Mouse (Mus musculus): ENCODE data around the gene Fyn. TPM values are rescaled to one million over a fixed set of nuclear protein-coding genes. Genes with fewer than 3 reads are reported as not detected.

Gene Fyn
- total RNA-seq, 2 experiments from 2014 or later, result 1.4 to 6.3 TPM

DNA sequence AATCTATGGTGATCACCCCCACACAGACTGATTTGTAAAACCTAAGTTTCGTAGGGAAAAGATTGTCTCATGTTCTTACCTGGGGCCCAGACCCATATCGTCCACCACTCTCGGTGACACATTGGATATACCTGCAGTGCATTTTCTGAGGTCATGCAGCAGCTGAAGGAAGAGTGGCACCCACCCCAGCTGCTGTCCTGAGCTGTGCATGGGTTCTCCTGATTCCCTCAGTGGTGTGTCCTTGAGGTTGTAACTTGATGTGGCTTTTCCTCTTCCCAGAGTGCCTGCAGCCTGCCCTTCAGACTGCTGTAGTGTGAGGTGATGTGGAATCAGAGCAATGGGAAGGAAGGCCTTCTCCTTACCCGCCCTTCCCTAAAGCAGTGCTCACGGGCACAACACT, 95.7 kb downstream of the Fyn start:
- ATAC-seq (replicated peaks; ENCODE audit: low FRiP score, poor library complexity, severe bottlenecking), result no peak

- no peak for ATAC-seq (replicated peaks; ENCODE audit: low FRiP score, poor library complexity, severe bottlenecking)
Measured at GRCm38 (mm10) chr10:39467317-39467716, 98.7 kb downstream of the Fyn start.

DNA sequence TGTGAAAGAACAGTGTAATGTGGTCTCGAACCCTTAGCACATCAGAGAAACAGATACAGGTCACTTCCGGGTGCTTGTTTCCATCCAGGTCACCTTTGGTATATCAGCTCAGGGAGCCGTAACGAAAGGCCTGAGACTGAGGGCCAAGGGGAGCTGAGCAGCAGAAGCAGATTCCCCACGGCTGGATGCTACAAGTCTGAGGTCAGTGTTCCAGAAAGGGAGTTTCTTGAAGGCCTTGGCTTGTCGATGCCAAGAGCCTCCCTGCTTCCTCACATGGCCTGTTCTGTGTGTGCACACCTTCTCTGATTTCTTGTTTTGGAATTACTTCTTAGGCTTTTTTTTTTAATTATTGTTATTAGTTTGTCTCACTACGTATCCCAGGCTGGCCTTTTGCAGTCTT, 99.2 kb downstream of the Fyn start:
- ATAC-seq (replicated peaks; ENCODE audit: low FRiP score, poor library complexity, severe bottlenecking), result no peak

DNA sequence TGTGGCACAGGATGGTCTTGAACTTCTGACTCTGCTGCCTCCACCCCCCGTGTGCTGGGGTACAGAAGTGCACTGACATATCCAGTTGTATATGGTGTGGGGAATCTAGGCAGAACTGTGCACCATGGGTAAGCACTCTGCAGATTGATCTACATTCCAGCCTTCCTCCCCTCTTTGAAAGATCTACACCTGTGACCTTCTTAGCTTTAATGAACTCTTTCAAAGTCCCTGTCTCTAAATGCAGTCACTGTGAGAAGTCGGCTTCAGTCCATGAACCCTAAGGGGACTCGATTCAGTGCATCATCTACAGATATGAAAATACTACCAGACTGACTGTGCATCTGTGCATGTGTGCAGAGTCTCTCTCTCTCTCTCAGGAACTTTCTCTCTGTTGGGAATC, 99.9 kb downstream of the Fyn start:
- no peak for ATAC-seq (replicated peaks; ENCODE audit: low FRiP score, poor library complexity, severe bottlenecking)

DNA sequence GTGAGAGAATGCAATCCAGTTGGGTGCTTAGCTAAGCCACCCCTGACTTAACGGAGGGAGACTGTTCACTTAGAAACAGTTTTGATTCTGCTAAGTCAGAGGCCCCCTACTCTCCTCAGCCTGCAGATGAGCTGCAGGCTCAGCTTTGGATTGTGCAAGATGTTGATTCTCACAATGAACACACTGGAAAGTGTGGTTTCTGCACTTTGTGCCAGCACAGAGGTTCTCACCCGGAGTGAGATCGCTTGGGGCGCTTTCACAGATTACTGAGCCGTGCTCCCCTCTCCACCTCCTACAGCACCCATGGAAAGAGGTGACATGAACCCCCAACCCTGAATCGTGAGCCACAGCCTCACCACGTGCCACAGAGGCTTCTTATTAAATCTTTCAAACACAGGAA, 100.7 kb downstream of the Fyn start:
- ATAC-seq (replicated peaks; ENCODE audit: low FRiP score, poor library complexity, severe bottlenecking), result no peak

DNA sequence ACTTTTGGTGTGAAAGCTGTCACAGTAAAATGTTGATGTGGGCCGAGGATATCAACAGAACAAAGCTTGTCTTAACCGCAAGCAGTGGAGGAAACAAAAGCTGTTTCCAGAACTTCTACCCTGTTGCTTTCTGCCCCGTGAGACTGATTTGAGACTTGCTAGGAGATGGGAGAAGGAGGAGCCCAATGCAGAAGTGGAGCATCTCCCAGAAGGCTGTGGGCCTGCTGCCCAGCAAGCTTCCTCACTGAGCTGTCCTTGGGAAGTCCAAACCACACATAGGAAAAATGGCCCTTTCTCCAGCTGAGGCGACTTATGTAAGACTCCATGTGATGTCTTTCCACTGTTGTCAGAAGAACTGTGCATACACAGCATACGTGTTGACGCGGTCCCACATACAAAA, 101.7 kb downstream of the Fyn start:
- no peak for ATAC-seq (replicated peaks; ENCODE audit: low FRiP score, poor library complexity, severe bottlenecking)

GRCm38 (mm10) chr10:39471040-39471713, 102.5 kb downstream of the Fyn start:
- no peak for ATAC-seq (replicated peaks; ENCODE audit: low FRiP score, poor library complexity, severe bottlenecking)

DNA sequence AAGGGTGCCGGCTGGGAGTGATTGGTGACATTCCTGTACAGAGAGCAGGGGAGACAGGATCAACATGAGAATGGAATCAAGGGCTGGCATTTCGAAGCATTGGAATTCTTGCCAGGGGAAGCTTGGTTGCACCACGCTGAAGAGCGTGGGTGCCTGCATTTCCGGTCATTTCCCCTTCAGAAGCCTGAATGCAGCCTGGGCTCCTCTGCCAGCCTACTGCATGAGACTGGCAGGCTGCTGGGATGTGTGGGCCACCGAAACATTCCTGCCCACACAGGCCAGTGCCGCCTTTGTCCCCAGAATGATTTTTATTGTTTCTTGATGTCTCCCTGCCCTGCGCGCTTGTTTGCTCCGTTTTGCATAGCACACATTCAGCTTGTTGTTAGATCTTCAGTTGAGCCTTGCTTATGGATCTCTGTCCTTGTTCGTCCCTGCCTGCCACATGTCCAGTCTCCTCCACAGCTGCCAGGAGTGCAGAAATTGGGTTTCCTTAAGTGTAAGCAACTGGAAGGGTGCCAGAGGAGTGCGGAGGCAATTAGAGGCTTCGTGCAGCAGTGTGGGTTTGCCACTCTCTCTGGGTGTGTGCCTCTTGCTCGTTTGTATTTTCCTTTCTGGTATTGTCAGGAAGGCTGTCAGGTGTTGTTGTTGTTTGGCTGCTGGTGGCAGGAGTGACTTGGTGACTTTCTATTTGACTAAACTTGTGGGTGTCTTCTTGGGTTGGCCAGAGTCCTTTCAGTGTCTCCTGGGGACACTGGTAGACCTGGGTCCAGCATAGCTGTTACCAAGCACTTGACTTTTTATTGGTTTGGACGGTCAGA, 103.3 kb downstream of the Fyn start:
- no peak for ATAC-seq (replicated peaks; ENCODE audit: low FRiP score, poor library complexity, severe bottlenecking)

- no peak for ATAC-seq (replicated peaks; ENCODE audit: low FRiP score, poor library complexity, severe bottlenecking)
Measured at GRCm38 (mm10) chr10:39472923-39473322, 104.3 kb downstream of the Fyn start.

DNA sequence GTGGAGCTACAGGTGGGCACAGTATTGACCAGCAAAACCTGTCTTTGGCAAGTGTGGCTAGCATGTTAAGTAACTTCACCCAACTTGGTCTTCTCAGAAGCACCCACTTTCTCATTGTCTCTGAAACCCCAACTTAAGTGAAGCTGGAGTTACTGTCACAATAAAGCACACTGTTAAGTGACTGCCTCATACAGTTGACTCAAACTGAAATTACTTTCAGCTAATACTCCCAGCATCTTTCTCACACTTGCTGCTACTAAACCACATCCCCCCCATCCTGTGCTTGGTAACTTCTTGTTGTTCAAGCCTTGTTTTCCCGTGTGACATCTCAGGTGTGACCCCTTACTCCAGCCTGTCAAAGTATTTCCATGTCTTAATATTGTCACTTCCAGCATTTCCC, 110.7 kb downstream of the Fyn start:
- no peak for ATAC-seq (replicated peaks; ENCODE audit: low FRiP score, poor library complexity, severe bottlenecking)

GRCm38 (mm10) chr10:39484382-39484826, 115.7 kb downstream of the Fyn start:
- ATAC-seq (replicated peaks; ENCODE audit: low FRiP score, poor library complexity, severe bottlenecking), result no peak

GRCm38 (mm10) chr10:39484892-39485291, 116.2 kb downstream of the Fyn start:
- no peak for ATAC-seq (replicated peaks; ENCODE audit: low FRiP score, poor library complexity, severe bottlenecking)

- ATAC-seq (replicated peaks; ENCODE audit: low FRiP score, poor library complexity, severe bottlenecking), result no peak
Measured at GRCm38 (mm10) chr10:39485939-39486338, 117.3 kb downstream of the Fyn start.

DNA sequence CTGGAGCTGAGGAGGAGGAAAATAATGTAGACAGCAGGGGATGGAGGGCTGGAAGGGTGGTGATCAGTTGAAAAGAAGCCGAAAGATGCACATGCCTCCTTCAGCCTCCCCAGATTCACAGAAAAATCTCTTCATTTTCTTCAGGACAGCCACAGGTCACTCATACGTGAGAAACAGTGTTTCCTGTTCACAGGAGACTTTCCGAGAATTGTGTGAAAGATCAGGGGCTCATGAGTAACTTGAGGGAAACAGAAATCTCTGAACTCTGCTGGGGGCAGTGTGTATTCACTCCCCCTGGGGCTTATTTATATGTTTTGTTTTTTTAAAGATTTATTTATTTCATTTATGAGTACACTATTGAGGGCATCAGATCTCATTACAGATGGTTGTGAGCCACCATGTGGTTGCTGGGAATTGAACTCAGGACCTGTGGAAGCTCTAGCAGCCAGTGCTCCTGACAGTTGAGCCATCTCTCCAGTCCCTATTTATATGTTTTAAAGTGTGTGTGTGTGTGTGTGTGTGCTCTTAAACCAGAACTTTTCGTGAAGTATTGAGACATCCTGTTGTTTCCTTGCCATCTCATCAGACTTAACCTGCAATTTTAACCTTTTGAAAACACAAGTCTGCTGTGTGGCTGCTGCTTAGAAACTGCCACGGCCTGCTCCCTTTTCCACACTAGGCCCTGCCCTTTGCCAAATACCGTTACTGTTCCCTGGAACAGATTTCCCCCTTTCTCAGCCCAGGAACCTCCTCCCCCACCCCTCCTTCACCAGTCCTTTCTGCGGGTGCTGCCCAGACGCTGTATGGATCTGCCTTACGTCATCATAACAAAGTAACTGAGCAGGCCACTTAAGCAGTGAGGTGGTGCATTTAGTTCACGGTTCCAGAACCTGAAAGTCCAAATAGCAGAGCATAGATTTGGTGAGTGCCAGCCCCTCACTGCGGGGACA, 118.1 kb downstream of the Fyn start:
- no peak for ATAC-seq (replicated peaks; ENCODE audit: low FRiP score, poor library complexity, severe bottlenecking)

DNA sequence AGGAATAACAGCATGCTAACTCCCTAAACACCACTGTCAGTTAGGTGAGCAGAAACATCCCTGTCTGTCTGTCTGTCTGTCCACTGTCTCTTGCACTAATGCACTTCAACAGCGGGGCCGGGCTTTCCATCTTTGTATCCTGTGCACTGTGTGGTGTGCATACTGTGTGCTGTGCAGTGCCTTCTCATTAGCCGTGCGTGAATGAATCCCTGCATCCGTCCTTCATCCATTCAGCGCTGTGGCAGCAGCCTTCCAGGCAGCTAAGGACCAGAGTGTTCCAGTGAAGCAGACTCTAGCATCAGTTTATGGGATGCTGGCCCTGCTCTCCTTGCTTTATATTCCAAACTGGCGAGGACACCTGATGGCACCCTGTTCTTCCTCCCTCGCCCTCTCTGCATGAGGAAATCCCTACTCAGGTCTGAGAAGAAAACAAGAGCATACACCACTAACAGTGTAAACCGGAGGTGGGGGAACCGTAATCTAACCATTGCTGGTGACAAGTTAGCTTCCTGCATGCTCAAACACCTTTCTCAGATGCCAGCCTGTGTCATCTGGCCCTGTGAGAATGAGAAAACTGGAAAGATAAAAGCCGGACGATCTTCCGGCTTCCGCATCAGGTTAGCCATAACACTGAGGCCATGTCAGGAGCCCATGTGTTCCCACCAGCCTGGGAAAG, 119.2 kb downstream of the Fyn start:
- no peak for ATAC-seq (replicated peaks; ENCODE audit: low FRiP score, poor library complexity, severe bottlenecking)

GRCm38 (mm10) chr10:39488542-39488941, 119.9 kb downstream of the Fyn start:
- no peak for ATAC-seq (replicated peaks; ENCODE audit: low FRiP score, poor library complexity, severe bottlenecking)

- ATAC-seq (replicated peaks; ENCODE audit: low FRiP score, poor library complexity, severe bottlenecking), result no peak
Measured at GRCm38 (mm10) chr10:39488956-39489355, 120.3 kb downstream of the Fyn start.

DNA sequence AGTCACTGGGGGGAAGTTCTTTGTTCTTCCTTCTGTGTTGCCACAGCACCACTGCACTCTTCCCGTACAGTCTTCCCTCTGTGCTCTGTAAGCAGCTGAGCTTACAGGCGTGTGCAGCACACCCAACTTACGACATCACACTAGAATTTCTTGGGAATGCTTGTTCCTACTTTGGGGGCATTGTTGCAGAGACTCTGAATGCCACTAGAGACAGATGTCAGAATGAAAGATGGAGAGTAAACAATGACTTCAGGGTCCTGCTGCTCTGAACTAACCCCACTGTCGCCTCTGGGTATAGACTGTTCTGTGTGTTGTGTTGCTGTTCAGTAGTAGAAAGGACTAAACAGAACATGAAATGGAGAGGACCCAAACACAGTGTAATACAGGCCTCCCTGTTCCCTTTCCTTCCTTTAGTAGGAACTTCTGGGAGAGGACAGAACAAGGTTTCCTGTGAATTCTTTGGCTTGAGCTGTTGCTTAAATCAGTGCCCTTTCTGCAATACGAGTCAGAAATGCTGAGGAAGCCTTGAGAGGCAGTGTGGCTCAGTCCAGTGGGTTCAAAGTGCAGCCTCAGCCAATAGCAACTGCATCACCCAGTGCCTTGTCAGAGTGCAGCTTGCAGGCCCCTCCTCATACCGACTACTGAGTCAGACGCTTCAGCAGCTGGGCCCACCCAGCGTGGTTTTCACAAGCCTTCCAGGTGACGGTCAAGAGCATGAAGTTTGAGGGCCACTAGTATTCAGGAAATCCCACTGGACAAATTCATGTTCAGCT, 121.9 kb downstream of the Fyn start:
- ATAC-seq (replicated peaks; ENCODE audit: low FRiP score, poor library complexity, severe bottlenecking), result no peak

DNA sequence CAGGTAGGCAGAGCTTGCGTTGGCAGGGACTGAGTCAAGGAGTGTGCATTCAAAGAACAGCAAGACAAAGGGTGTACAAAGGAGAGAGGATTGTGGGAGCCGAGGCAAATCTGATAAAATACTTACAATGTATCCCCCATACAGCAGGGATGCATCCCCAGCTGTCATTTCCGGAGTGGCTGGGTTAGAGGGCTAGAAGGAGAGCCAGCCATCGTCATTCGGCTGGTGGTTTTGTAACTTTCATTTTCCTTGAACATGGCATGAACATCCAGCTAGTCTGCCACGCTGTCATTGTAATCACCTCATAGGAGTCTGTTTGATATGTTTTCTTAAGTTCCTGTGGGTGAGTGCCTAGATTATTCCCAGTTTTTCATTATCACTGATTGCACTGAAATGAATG, 123.5 kb downstream of the Fyn start:
- no peak for ATAC-seq (replicated peaks; ENCODE audit: low FRiP score, poor library complexity, severe bottlenecking)
